Mouse (Mus musculus): ENCODE data around the gene Cd300ld2.
"Not testable (repeated sequence)": the region's sequence is repeated elsewhere in the genome, so short reads cannot be mapped to it uniquely, and the experiment has no call there.

The Cd300ld2 gene

GRCm38 (mm10) chr11:115016093-115016492 is at the start of gene Cd300ld2:
TSS of gene Cd300ld2 (minus strand) at chr11:115016193.
- DNase-seq (ENCODE audit: low read depth, low spot score): not testable (repeated sequence)

- no peak for DNase-seq (ENCODE audit: low read depth, low spot score)
Observed at GRCm38 (mm10) chr11:115062077-115062476, 46.1 kb upstream of the Cd300ld2 start, which contains the start of gene Cd300e. TSS of gene Cd300e (minus strand) at chr11:115062177.

- no peak for DNase-seq (ENCODE audit: low read depth, low spot score)
Observed at GRCm38 (mm10) chr11:115059797-115060196, 43.8 kb upstream of the Cd300ld2 start.

GRCm38 (mm10) chr11:115058701-115059100 is 42.7 kb upstream of the Cd300ld2 start:
- DNase-seq (ENCODE audit: low read depth, low spot score): no peak

GRCm38 (mm10) chr11:115054537-115054936 is 38.5 kb upstream of the Cd300ld2 start:
- DNase-seq (ENCODE audit: low read depth, low spot score): no peak

- DNase-seq (ENCODE audit: low read depth, low spot score): peak; percentile 97
Observed at GRCm38 (mm10) chr11:115052991-115053390, 37.0 kb upstream of the Cd300ld2 start.

- DNase-seq (ENCODE audit: low read depth, low spot score): peak; percentile 90
Observed at GRCm38 (mm10) chr11:115052206-115052605, 36.2 kb upstream of the Cd300ld2 start.

- DNase-seq (ENCODE audit: low read depth, low spot score): peak; percentile 46
Observed at GRCm38 (mm10) chr11:115049282-115049895, 33.4 kb upstream of the Cd300ld2 start.

GRCm38 (mm10) chr11:115048259-115048658 is 32.3 kb upstream of the Cd300ld2 start, which contains the start of gene Cd300ld3:
TSS of gene Cd300ld3 (minus strand) at chr11:115048409.
- DNase-seq (ENCODE audit: low read depth, low spot score): no peak

- not testable (repeated sequence) for DNase-seq (ENCODE audit: low read depth, low spot score)
Observed at GRCm38 (mm10) chr11:115037669-115038068, 21.7 kb upstream of the Cd300ld2 start, which contains the start of gene Cd300ld5. TSS of gene Cd300ld5 (minus strand) at chr11:115037769.

GRCm38 (mm10) chr11:115026912-115027311 is 10.9 kb upstream of the Cd300ld2 start, which contains the start of gene Cd300ld4:
TSS of gene Cd300ld4 (minus strand) at chr11:115027012.
- not testable (repeated sequence) for DNase-seq (ENCODE audit: low read depth, low spot score)

- DNase-seq (ENCODE audit: low read depth, low spot score): no peak
Observed at GRCm38 (mm10) chr11:115004070-115004469, 11.9 kb downstream of the Cd300ld2 start.

GRCm38 (mm10) chr11:115001474-115002040 is 14.4 kb downstream of the Cd300ld2 start, which contains the start of gene Cd300c2:
TSS of gene Cd300c2 (minus strand) at chr11:115001880.
- no peak for DNase-seq (ENCODE audit: low read depth, low spot score)

GRCm38 (mm10) chr11:114989793-114990192 is 26.2 kb downstream of the Cd300ld2 start, which contains the start of gene Cd300ld:
TSS of gene Cd300ld (minus strand) at chr11:114989922.
- no peak for DNase-seq (ENCODE audit: low read depth, low spot score)

- DNase-seq (ENCODE audit: low read depth, low spot score): no peak
Observed at GRCm38 (mm10) chr11:114981866-114982265, 34.1 kb downstream of the Cd300ld2 start.

GRCm38 (mm10) chr11:114972726-114973125 is 43.3 kb downstream of the Cd300ld2 start:
- no peak for DNase-seq (ENCODE audit: low read depth, low spot score)

- no peak for DNase-seq (ENCODE audit: low read depth, low spot score)
Observed at GRCm38 (mm10) chr11:114968752-114969207, 47.2 kb downstream of the Cd300ld2 start, which contains the start of gene Cd300c. TSS of gene Cd300c (minus strand) at chr11:114969157.

- DNase-seq (ENCODE audit: low read depth, low spot score): no peak
Observed at GRCm38 (mm10) chr11:114965182-114965828, 50.7 kb downstream of the Cd300ld2 start.

- no peak for DNase-seq (ENCODE audit: low read depth, low spot score)
Observed at GRCm38 (mm10) chr11:114960369-114960768, 55.6 kb downstream of the Cd300ld2 start.

All from R1 (cell line).